Mouse (Mus musculus) C2C12 (cell line): ENCODE data around the gene Spef2. TPM values are rescaled to one million over a fixed set of nuclear protein-coding genes. Genes with fewer than 3 reads are reported as not detected.

Source experiments
- H3K27me3 ChIP-seq: one replicate; pipeline ENCODE4 v1.6.1; 2011; ENCODE audit not compliant: control insufficient read depth, insufficient read depth, insufficient read length
- H3K36me3 ChIP-seq: one replicate; pipeline ENCODE4 v1.6.1; 2011; ENCODE audit not compliant: control insufficient read depth, insufficient read depth
- H3K4me3 ChIP-seq: one replicate; pipeline ENCODE4 v1.5.1; 2011; ENCODE audit warnings: mild to moderate bottlenecking, control low read depth; ENCODE audit not compliant: poor library complexity, insufficient read depth, severe bottlenecking
- H3K79me2 ChIP-seq: one replicate; pipeline ENCODE4 v1.6.1; 2011; ENCODE audit not compliant: control insufficient read depth, insufficient read depth
- H3K79me3 ChIP-seq: one replicate; pipeline ENCODE4 v1.6.1; 2011; ENCODE audit warnings: low read depth, control low read depth
- H3ac ChIP-seq: one replicate; pipeline ENCODE3; 2011; ENCODE audit warnings: low read depth; ENCODE audit not compliant: control insufficient read depth, insufficient read length
- CEBPB ChIP-seq: IDR thresholded peaks from one replicate; pipeline ENCODE4 v1.6.1; 2011; ENCODE audit warnings: low read depth, mild to moderate bottlenecking, control low read depth, moderate library complexity
- CTCF ChIP-seq: IDR thresholded peaks from one replicate; pipeline ENCODE4 v1.5.1; 2011; ENCODE audit not compliant: control insufficient read depth, insufficient read depth, insufficient read length
- FOSL1 ChIP-seq: IDR thresholded peaks from one replicate; pipeline ENCODE4 v1.8.0; 2011; ENCODE audit warnings: mild to moderate bottlenecking, low read length; ENCODE audit not compliant: poor library complexity, insufficient read depth, severe bottlenecking
- MAX ChIP-seq: IDR thresholded peaks from one replicate; pipeline ENCODE4 v1.6.1; 2011; ENCODE audit warnings: mild to moderate bottlenecking, control low read depth
- MYOD1 ChIP-seq: IDR thresholded peaks from one replicate; pipeline ENCODE4 v1.6.1; 2011; ENCODE audit warnings: low read depth; ENCODE audit not compliant: control insufficient read depth, insufficient read length
- MYOG ChIP-seq: IDR thresholded peaks from one replicate; pipeline ENCODE4 v1.6.1; 2011; ENCODE audit not compliant: control insufficient read depth, insufficient read length; ENCODE audit errors: extremely low read depth
- USF1 ChIP-seq: IDR thresholded peaks from one replicate; pipeline ENCODE4 v1.6.1; 2011; ENCODE audit warnings: low read depth, mild to moderate bottlenecking, control low read depth, moderate library complexity
- polyA plus RNA-seq: library from polyadenylated mRNA; unstranded; fragments of >200 nt; fragmentation: generic; extraction: Trizol; gene quantifications from one replicate; pipeline ENCODE4 v1.2.1, GENCODE M21; 2012; ENCODE audit warnings: missing spikeins

Gene Spef2
- polyA plus RNA-seq, 1 experiment = not detected

DNA sequence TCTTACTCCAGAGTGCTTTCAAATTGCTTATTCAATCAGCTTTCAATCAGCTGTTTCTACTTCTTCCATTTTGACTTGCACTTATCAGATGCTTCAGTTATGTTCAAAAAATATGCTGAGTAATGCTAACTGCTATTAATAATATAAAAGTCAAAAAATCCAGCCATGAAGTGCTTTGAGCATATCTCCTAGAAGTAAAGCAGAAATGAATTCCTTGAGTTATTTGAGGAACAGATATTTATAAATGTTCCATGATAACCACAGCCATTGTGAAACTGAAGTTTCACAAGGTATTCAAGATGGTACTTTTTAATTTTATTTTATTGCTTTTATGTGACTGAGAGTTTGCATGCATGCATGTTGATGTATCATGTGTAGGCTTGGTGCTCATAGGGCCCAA lies 18.4 kb upstream of the Spef2 start:
- no peak overlapping the region for H3ac ChIP-seq
- no peaks in the 10 kb centered on the region for H3K27me3 ChIP-seq
- no peak for TF ChIP-seq CEBPB
- TF ChIP-seq CTCF = no peak
- TF ChIP-seq MYOG = no peak
- no peak for TF ChIP-seq MYOD1
- TF ChIP-seq FOSL1 = no peak
- TF ChIP-seq USF1 = no peak
- no peak for TF ChIP-seq MAX

DNA sequence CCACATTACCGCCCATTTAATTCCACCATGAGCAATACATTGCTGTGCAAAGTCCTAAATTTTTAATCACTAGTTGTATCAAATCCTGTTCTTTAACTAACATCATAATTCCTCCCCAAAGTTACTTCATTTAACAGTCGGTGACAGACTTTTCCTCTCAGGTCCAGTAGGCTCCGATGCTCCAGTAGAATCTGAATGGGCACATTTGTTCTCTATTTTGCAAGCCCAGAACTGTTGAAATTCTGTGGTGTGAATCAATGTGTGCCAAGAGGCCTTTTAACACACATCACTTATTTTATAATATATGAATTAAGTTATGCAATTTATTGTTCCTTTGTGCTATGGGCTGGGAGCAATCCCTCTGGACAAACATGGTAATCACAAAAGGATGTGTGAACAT lies 2.3 kb upstream of the Spef2 start:
- Histone ChIP-seq H3K27me3 (no peaks in the 10 kb centered on the region), H3K79me3 (no peaks in the 10 kb centered on the region), H3K79me2 (no peaks in the 10 kb centered on the region), H3K36me3 (no peaks in the 10 kb centered on the region), H3ac (no peak overlapping the region), H3K4me3 (no peak overlapping the region)
- TF ChIP-seq MYOD1 (no peak), MAX (no peak), USF1 (no peak), CEBPB (no peak), FOSL1 (no peak), CTCF (no peak)

More for the DNA sequence above, 18.4 kb upstream of the Spef2 start:
- no peaks in the 10 kb centered on the region for H3K36me3 ChIP-seq
- H3K4me3 ChIP-seq = no peak overlapping the region
- no peaks in the 10 kb centered on the region for H3K79me3 ChIP-seq
- H3K79me2 ChIP-seq = no peaks in the 10 kb centered on the region

DNA sequence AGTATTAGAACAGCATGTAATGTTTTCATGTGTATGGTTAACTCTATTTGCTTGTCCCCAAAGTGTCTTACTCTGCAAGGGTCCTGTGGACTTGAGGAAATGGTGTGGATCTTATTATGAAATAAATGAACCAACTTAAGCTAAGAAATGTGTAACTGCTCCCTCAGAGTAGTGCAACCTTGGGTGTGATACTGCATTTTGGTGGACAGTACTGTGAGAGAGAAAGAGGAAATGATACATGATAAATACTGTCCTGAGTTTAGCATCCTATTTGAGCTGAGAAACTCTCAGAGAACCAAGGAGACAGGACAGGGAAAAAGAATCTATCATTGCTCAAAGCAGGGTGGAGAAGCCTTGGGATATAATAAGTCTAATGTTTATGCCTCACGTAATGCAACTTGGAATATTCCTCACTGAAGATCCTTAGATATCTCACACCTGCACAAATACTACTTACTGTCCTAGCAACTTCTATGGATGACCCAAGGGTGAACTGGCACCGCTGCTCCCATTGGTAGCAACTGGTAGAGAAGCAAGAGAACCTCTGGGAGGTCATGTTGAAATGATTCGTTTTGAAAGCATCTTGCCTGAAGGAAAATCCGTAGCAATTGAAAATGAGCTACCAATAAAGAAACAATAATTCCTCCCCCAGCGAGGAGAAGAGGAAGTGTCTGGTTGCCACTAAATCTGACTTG lies 1.1 kb downstream of the Spef2 start:
- TF ChIP-seq CEBPB (no peak), USF1 (no peak), MAX (no peak), MYOG (no peak), FOSL1 (no peak), CTCF (no peak), MYOD1 (no peak)
- H3K79me3 ChIP-seq = no peaks in the 10 kb centered on the region
- H3K4me3 ChIP-seq = no peak overlapping the region

DNA sequence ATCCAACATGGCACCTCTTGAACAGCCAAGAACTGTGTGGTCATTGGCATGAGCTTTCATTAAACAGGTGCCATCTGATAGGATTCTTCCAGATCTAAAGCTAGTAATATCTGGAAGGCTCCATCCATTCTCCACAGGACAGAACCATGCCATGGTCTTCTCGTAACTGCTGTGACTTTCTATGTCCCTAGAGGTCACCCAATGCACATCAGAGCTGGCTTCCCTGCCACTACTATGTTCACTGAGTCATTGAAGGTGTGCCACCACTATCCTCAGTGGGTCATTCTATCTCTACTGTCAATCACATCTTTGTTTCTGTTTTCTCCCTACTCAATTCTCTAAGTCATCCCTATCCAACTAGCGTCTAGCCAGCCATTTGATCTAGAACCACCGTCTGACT lies 6.5 kb downstream of the Spef2 start:
- TF ChIP-seq MAX (no peak), MYOD1 (no peak), MYOG (no peak), CTCF (no peak), USF1 (no peak), FOSL1 (no peak), CEBPB (no peak)
- H3K36me3 ChIP-seq = no peaks in the 10 kb centered on the region

More for the DNA sequence above, 1.1 kb downstream of the Spef2 start:
- no peaks in the 10 kb centered on the region for H3K36me3 ChIP-seq
- no peaks in the 10 kb centered on the region for H3K27me3 ChIP-seq
- H3ac ChIP-seq = no peak overlapping the region
- no peaks in the 10 kb centered on the region for H3K79me2 ChIP-seq

DNA sequence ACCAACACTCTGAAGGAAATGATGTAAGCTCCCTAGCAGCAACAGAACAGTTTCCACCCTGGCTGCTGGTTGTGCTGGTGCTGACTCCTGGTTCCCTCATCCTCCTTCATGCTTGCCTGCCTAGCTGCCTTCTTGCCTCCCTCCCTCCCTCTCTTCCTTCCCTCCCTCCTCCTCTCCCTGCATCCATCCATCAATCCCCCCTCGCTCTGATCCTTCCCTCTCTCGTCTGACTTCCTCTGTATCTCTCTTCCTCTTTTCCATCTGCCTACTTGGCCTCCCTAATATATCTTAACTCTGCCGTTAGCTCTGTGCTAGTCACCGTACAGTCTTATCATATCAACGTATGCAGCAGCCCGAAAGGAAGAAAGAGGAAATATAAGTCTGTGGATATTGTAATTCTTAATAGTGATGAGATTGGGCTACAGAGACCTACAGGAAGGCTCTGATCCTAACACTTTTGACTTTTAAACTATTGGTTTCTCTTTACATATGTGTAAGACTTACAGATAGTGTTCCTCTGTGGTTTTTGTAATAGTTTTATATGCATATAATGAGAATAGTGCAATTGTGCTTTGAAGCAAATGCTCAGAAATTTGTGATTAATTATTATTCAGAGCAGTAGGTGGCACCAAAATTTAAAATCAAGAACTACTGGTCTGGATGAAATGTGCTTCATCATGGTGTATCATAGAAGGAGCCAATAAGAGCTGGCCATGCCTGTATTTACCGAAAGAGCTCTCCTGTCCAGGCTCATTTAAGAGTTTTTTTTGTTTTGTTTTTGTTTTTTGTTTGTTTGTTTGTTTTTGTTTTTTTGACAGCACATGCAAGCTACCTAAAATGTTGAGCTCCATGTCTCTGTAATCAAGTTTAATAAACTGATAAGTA lies 33.9 kb downstream of the Spef2 start:
- H3K27me3 ChIP-seq = no peaks in the 10 kb centered on the region
- H3K79me2 ChIP-seq = no peaks in the 10 kb centered on the region
- H3K79me3 ChIP-seq = no peaks in the 10 kb centered on the region
- H3K4me3 ChIP-seq = no peak overlapping the region
- H3K36me3 ChIP-seq = no peaks in the 10 kb centered on the region
- TF ChIP-seq FOSL1 (no peak), CTCF (no peak), MAX (no peak), USF1 (no peak), CEBPB (no peak), MYOD1 (no peak), MYOG (no peak)
- no peak overlapping the region for H3ac ChIP-seq

More for the DNA sequence above, 6.5 kb downstream of the Spef2 start:
- Histone ChIP-seq H3K27me3 (no peaks in the 10 kb centered on the region), H3K79me2 (no peaks in the 10 kb centered on the region), H3ac (no peak overlapping the region), H3K4me3 (no peak overlapping the region), H3K79me3 (no peaks in the 10 kb centered on the region)

DNA sequence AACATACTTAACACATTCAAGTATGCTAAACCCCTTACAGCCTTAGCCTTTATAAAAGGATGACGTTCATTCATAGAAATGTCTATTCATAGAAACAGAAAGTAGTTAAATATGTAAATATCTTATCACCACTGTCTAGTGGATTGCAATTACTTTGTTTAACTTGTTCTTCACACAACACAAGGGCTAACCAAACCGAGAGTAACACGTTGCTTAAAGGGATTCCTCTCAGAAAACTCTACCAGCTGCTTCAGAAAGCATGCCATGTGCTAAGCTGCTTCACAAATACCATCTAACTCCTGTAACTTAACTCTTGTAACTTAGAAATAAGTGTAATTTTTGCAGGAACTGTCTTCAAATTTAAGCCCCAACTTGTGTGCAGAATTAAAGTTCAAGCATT lies 35.0 kb downstream of the Spef2 start:
- no peak for TF ChIP-seq MAX
- no peak for TF ChIP-seq MYOD1
- no peak for TF ChIP-seq FOSL1
- no peak for TF ChIP-seq CEBPB
- no peak for TF ChIP-seq USF1
- no peak for TF ChIP-seq CTCF
- TF ChIP-seq MYOG = no peak
- no peaks in the 10 kb centered on the region for H3K79me2 ChIP-seq
- H3ac ChIP-seq = no peak overlapping the region
- H3K4me3 ChIP-seq = no peak overlapping the region
- no peaks in the 10 kb centered on the region for H3K79me3 ChIP-seq
- no peaks in the 10 kb centered on the region for H3K36me3 ChIP-seq
- no peaks in the 10 kb centered on the region for H3K27me3 ChIP-seq
